Mouse (Mus musculus): Measurements from ENCODE around the gene Ufsp1. TPM values are rescaled to one million over a fixed set of nuclear protein-coding genes. Genes with fewer than 3 reads are reported as not detected.

Gene Ufsp1
- polyA plus RNA-seq, 1 experiment: 4.4 TPM

DNA sequence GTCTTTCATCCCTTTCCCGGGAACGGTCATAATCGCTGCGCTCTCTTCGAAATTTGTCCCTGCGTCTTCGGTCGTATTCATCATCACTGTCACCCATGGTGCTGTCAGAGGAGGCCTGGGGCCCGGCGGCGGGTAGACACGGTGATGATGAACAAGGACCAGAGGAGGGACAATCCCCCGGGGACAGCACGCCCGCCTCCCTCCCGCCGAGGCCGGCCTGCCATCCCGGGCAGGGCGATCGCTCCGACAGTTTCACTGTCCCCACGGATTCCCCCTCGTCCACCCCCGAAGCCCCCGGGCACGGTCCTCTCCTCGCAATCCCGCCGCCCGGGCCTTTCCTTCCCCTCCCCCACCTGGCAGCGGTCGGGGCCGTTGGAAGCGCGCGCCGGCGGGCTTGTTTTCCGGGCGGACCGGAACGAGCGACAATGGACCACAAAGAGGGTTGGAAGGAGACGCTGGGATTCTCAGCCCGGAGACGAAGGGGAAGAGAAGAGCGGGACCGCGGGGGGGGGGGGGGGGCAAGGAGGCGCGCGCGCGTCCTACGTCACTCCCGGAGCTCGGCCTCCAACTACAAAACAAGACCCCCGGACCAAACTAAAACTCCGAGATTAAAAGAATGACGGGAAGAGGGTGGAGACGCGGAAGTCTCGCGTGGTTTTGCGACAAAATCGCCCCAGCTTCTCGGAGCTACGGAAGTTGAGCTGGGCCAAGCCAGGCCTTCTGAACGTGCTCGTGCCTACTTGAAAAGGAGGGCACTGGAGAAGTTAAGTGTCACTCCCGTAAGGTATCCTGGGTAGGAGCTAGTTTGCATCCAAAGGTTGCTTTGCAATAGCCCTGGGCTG, 12.9 kb downstream of the Ufsp1 start, which contains the start of gene Srrt:
Gene Srrt, minus strand, starts transcription at position 604 of the 842 bp plus-strand sequence.
- H3K4me1 ChIP-seq (ENCODE audit: control insufficient read depth, insufficient read depth, low read length): peaks cover 14% of the 10 kb centered on the region
- TF ChIP-seq CTCF (IDR thresholded peaks at IDR 0.05; ENCODE audit: borderline replicate concordance, insufficient read depth, low read length): no peak
- TF ChIP-seq POLR2A (IDR thresholded peaks at IDR 0.05; ENCODE audit: low read depth, low read length): peak; percentile 87
- H3K27ac ChIP-seq (ENCODE audit: insufficient read depth, low read length): peak within 1 kb of the TSS; percentile 79
- peak within 1 kb of the TSS; percentile 81 for H3K4me3 ChIP-seq (ENCODE audit: insufficient read depth, low read length)

DNA sequence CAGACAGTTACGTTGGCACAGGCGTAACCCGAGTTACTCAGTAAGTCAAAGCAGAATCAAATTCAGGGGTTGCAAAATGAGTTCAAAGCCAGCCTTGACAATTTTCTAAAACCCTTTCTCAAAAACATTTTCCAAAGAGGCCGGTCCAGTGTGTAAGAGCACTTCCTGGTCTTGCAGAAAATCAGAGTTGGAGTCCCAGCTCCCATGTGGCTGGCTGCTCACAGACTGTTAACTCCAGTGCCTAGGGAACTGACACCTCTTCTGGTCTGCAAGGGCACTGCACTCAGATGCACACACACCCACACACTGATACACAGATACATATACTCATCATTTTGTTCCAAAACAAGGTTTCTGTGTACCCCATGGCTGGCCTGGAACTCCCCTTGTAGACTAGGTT, 13.9 kb downstream of the Ufsp1 start:
- Histone ChIP-seq H3K4me3 (ENCODE audit: insufficient read depth, low read length) (peak overlapping the region; percentile 81; the same call in 1 of the 2 replicates), H3K4me1 (ENCODE audit: control insufficient read depth, insufficient read depth, low read length) (peaks cover 14% of the 10 kb centered on the region), H3K27ac (ENCODE audit: insufficient read depth, low read length) (peak overlapping the region; percentile 79; the same call in 1 of the 2 replicates)
- no peak for TF ChIP-seq CTCF (IDR thresholded peaks at IDR 0.05; ENCODE audit: borderline replicate concordance, insufficient read depth, low read length)
- no peak for TF ChIP-seq POLR2A (IDR thresholded peaks at IDR 0.05; ENCODE audit: low read depth, low read length)

- H3K4me3 ChIP-seq (ENCODE audit: insufficient read depth, low read length): peak overlapping the region; percentile 82
- H3K27ac ChIP-seq (ENCODE audit: insufficient read depth, low read length): peak overlapping the region; percentile 81
- peaks cover 5% of the 10 kb centered on the region; the same call in 1 of the 2 replicates for H3K4me1 ChIP-seq (ENCODE audit: control insufficient read depth, insufficient read depth, low read length)
- peak; percentile 93 for TF ChIP-seq POLR2A (IDR thresholded peaks at IDR 0.05; ENCODE audit: low read depth, low read length)
- TF ChIP-seq CTCF (IDR thresholded peaks at IDR 0.05; ENCODE audit: borderline replicate concordance, insufficient read depth, low read length): no peak
Observed at GRCm38 (mm10) chr5:137313466-137314192, 19.2 kb downstream of the Ufsp1 start.

- TF ChIP-seq CTCF (IDR thresholded peaks at IDR 0.05; ENCODE audit: borderline replicate concordance, insufficient read depth, low read length) (no peak), POLR2A (IDR thresholded peaks at IDR 0.05; ENCODE audit: low read depth, low read length) (peak; percentile 34)
- H3K4me1 ChIP-seq (ENCODE audit: control insufficient read depth, insufficient read depth, low read length): peaks cover 5% of the 10 kb centered on the region; the same call in 1 of the 2 replicates
- peak within 1 kb of the TSS; percentile 81 for H3K27ac ChIP-seq (ENCODE audit: insufficient read depth, low read length)
- H3K4me3 ChIP-seq (ENCODE audit: insufficient read depth, low read length): peak within 1 kb of the TSS; percentile 82
Observed at GRCm38 (mm10) chr5:137314193-137315083, 20.0 kb downstream of the Ufsp1 start, which contains the start of gene Trip6. Gene Trip6 (minus strand): TSS chr5:137314404.

GRCm38 (mm10) chr5:137315084-137315903, 20.9 kb downstream of the Ufsp1 start:
- H3K27ac ChIP-seq (ENCODE audit: insufficient read depth, low read length): no peak overlapping the region
- peaks cover 5% of the 10 kb centered on the region; the same call in 1 of the 2 replicates for H3K4me1 ChIP-seq (ENCODE audit: control insufficient read depth, insufficient read depth, low read length)
- no peak overlapping the region for H3K4me3 ChIP-seq (ENCODE audit: insufficient read depth, low read length)
- TF ChIP-seq POLR2A (IDR thresholded peaks at IDR 0.05; ENCODE audit: low read depth, low read length) (no peak), CTCF (IDR thresholded peaks at IDR 0.05; ENCODE audit: borderline replicate concordance, insufficient read depth, low read length) (no peak)

- Histone ChIP-seq H3K4me1 (ENCODE audit: control insufficient read depth, insufficient read depth, low read length) (peaks cover 5% of the 10 kb centered on the region; the same call in 1 of the 2 replicates), H3K4me3 (ENCODE audit: insufficient read depth, low read length) (no peak overlapping the region), H3K27ac (ENCODE audit: insufficient read depth, low read length) (no peak overlapping the region)
- no peak for TF ChIP-seq POLR2A (IDR thresholded peaks at IDR 0.05; ENCODE audit: low read depth, low read length)
- TF ChIP-seq CTCF (IDR thresholded peaks at IDR 0.05; ENCODE audit: borderline replicate concordance, insufficient read depth, low read length): no peak
Observed at GRCm38 (mm10) chr5:137317361-137317760, 22.9 kb downstream of the Ufsp1 start.

DNA sequence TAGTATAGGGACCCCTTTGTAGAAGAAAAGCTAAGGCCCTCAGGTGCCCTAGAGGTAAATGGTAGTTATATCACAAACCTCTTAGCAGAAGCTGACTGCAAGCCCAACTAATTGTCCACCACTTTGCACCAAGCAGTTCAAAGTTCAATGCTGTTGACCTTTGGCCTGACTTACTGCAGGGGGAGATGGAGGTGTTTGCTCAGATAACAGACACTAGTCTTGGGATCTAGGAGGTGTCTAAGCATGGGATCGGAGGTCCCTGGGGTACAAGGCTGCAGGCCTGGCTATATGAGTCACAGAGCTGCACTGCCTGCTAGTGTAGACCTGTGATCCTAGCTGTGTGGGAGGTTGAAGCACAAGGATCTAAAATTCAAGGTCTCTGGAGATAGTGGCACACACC, 24.1 kb downstream of the Ufsp1 start:
- no peak for TF ChIP-seq POLR2A (IDR thresholded peaks at IDR 0.05; ENCODE audit: low read depth, low read length)
- no peak for TF ChIP-seq CTCF (IDR thresholded peaks at IDR 0.05; ENCODE audit: borderline replicate concordance, insufficient read depth, low read length)
- Histone ChIP-seq H3K27ac (ENCODE audit: insufficient read depth, low read length) (no peak overlapping the region), H3K4me1 (ENCODE audit: control insufficient read depth, insufficient read depth, low read length) (peaks cover 5% of the 10 kb centered on the region; the same call in 1 of the 2 replicates), H3K4me3 (ENCODE audit: insufficient read depth, low read length) (no peak overlapping the region)

- Histone ChIP-seq H3K27ac (ENCODE audit: insufficient read depth, low read length) (no peak overlapping the region), H3K4me3 (ENCODE audit: insufficient read depth, low read length) (no peak overlapping the region), H3K4me1 (ENCODE audit: control insufficient read depth, insufficient read depth, low read length) (no peaks in the 10 kb centered on the region)
- TF ChIP-seq POLR2A (IDR thresholded peaks at IDR 0.05; ENCODE audit: low read depth, low read length) (no peak), CTCF (IDR thresholded peaks at IDR 0.05; ENCODE audit: borderline replicate concordance, insufficient read depth, low read length) (no peak)
Observed at GRCm38 (mm10) chr5:137320996-137321395, 26.6 kb downstream of the Ufsp1 start.

Measured in embryonic fibroblast, embryonic 13.5 days (primary cell).